Mouse (Mus musculus): ENCODE measurements at regions not wholly inside any gene's neighbourhood (a gene's known extent, or its start where the extent isn't known, plus 50 kb on each side); places are given as distances from the start of the nearest gene placed in this dataset.

DNA sequence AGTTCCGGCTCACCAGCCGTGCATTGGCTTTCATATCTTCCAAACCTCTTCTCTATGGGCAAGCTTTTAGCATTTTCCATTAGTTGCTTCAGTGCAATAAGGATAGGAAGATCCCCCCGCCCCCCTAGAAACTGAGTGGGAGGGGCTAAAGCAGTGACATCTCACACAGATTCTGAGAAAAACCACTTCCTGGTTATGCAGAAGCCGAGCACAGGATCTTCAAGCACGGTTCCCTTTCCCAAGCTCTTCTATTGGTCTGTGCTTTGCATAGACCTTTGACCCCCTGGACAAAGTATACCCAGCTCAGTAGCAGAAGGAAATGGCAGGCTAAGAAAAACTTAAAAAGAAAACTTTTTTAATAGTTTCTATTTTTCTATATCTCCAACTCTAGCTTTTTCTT lies 86.1 kb upstream of the Cep162 start:
- no peak for DNase-seq (ENCODE audit: low read depth)

DNA sequence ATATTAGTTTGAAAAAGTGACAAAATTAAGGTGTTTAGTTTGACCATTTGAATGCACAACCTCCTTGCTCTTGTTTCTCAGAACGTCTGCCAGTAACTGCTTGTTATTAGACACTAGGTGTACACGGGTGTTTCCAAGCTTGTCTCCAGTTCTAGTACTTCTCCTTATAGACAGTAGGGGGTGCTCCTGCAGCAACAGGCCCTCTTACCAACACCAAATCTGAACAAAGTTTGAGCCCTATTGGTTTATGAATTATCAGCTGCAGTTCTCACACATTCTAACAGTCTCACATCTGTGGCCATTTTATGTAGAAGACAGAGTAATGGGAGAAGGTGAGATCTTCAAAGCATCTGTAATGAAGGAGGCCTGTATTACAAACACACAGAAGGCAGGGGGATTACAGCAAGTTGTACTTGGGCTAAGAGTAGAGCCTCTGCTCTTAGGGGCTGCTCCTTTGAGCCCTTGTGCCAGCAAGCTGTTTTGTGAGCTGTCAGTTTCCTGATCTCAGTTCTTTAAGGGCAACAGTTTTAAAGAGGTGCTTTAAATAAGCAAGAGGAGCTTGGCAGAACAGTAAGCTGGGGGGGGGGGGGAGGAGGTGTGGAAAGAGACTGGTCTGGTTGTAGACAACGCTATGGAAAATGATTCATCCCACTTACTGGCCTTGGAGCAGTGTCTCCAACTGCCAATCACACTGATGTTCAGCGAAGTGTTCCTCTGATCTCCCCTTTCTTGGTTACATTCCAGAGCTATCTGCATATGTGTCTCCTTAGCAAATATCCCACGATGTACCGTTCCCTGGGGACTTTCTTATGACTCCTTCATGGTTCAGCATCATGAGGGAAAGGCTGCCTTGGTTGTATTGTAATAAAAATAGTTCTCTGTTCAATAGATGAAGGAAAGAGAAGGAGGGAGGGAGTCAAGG lies 71.3 kb upstream of the Cep162 start:
- DNase-seq (ENCODE audit: low read depth): no peak

DNA sequence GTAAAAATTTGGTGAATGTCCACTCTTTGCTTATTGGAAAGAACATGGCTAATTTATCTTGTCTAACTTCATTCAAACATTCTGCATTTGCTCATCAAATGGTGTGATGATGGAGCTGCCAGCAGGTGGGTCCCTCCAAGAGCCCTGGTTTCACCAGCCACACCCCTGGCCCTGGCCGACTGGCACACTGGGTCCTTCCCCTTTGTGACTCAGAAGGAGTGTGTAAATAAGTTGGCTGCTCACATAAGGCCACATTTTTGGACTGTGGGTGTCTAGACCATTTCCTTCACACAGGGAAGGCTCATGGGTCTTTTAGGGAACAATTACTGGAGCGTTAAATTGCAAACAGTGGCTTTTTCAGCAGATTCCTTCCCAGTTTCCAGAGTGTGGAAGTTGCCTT lies 68.4 kb upstream of the Cep162 start:
- peak; percentile 54 for DNase-seq (ENCODE audit: low read depth)

DNA sequence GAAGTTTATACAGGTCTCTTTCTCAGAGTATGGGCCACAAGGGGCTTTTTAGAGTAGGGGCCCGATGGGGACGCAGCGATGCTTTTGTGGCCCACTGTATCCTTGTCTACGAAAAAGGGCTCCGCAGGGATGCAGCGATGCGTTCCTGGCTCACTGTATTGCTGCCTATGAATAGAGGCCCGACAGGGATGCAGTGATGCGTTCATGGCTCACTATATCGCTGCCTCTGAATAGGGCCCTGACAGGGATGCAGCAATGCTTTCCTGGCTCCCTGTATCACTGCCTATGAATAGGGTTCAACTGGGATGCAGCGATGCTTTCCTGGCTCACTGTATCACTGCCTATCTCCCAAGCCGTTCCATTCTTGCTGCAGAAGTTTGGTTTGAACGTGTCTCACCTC lies 65.4 kb upstream of the Cep162 start:
- no peak for DNase-seq (ENCODE audit: low read depth)

DNA sequence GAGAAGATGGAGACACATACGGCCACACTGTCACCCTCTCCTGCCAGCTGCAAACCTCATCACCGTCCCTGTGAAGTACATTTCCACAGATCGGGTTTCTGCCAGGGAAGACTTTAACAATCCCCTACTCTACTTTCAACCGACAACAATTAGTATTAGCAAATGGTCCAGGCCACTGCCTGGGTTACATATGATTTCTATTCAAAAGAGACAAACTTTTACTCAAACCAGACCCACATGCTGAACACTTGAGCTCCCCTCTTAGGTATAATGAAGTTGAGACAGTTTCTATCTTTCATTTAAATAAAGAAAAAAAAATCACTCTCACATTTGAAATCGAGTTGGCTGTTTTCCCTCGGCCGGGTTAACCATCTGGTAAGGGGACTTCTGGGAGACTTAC lies 63.4 kb upstream of the Cep162 start:
- no peak for DNase-seq (ENCODE audit: low read depth)

DNA sequence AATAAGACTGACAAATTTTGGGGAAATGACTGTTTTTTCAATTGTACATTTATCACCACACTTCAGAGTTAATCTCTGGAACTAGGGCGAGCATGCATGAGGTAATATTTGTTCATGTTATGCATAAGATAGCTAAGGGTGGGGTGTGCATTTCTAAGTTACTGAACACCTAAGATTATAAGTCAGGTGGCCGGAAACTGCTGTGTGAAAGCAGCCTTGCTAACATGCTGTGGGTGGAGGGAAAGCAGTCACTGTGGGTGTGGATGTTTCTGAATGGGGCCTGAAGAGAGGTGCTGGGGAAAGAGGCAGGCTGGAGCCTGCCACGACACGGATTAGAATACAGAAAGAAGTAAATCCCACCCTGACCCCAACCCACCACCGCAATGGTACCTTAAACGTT lies 54.8 kb upstream of the Cep162 start:
- DNase-seq (ENCODE audit: low read depth): no peak
